Mouse (Mus musculus) mature B cell (primary cell): ENCODE measurements around the gene Rhobtb1.

Experiments
- in situ Hi-C: fragments of 300-500 bp; cut with MboI; formaldehyde crosslinking; loops from 2 replicates; pipeline ENCODE4 v1.14.3; 2019

Gene Rhobtb1

DNA sequence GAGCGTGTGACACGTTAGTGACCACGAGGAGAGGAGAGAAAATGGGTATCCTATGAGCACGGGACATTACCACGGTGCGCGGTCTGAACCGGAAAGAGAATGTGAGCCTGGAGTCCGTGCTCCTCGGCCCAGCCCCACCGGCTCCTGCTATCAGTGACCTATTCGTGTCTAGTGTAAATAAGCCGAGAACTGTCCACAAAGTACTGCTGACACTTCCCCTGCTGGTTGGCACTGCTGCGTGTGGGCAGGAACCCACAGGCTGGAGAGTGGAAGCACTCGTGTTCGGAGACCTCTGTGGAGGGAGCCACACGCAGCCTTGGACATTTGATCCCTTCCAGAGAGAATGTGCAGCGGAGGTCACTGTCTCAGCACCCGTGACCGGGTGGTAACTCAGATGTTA, at the start of gene Rhobtb1:
Rhobtb1 (plus strand) TSS at position 390 of the 400 bp plus-strand sequence.
- in situ Hi-C loops = no loop called here

- in situ Hi-C loops = no loop called here
These were observed 49.2 kb upstream of the Rhobtb1 start for GRCm38 (mm10) chr10:69101988-69102387.

DNA sequence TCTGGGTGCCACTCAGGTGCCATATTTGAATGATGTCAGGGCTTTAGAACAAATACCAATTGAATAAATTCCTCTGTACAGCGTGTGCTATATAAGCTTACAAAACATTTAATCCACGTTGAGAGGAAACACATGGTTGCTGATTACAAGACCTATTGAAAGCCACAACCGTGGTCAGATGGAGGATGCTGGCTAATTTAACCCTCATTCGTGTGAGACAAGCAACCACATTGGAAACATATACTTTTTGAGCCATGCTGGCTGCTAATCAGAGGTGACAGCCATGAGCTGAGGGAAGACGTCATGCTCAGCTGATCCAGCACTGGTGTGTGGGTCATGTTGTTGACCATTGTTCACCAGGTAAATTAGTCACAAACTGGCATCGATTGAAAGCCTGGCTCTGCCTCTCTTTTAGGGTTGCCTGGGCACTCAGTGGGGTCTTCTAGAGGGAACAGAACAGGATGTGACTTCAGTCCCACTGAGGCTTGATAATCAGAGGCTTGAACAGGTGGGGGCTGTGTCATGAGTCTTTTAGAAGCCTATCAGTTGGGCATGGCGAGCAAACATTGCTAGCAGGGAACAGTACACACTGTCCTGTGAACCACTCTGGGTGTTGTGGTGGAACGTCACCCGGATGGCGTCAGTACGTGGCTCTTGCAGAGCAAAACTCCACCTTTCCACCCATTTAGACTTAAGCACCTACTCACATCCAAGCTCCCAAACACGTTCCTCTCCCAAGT, 46.9 kb upstream of the Rhobtb1 start:
- in situ Hi-C loops = no loop called here

DNA sequence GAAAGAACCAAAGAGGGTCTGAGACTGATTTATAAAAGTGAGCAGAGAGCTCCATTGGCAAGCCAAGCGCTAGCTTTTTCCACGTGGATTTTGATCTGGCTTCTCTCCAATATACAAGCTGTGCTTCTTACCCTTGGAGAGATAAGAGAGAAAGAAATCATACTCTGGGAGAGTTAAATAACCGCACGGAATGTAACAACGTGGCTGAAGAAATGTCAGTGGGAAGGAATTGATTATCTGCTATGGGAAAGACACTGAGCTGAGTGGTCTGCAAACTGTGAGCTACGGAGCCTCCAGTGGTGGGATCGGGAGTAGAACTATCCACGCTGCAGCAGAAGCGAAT, 46.4 kb upstream of the Rhobtb1 start:
- in situ Hi-C loops = no loop called here

DNA sequence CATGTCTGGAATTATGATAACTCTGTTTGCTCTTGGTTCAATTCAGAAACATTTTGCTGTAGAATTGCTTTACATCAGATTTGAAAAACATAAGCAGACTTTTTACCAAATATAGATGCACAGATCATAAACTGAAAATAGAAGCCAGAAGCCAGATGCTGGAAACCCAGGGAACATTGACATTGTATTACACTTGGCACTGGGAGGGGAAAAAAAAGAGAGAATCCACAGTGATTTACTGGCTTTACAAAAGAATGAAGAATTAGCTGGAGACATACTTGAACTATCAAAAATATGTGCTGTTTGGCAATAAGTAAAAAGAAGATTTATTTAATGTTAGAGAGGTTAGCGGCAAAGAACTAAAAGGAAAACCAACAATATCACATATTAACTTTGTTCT, 44.4 kb upstream of the Rhobtb1 start:
- in situ Hi-C loops = no loop called here

GRCm38 (mm10) chr10:69107253-69107652, 44.0 kb upstream of the Rhobtb1 start:
- in situ Hi-C loops = no loop called here

DNA sequence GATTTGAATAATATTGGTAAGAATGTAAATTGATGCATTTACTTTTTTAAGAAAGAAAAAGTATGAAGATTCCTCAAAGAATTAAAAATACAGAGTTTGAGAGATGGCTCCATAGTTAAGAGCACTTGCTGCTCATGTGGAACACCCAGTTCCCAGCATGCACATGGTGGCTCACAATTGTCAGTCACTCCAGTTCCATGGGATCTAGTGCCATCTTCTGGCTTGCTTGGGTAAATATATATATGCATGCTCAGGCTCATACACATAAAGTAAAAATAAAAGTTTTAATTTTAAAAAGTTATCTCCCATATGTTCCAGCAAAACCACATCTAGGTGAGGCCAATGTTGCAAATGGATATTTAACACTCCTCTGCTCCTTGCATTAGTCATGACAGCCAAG, 36.9 kb upstream of the Rhobtb1 start:
- in situ Hi-C loops = no loop called here

DNA sequence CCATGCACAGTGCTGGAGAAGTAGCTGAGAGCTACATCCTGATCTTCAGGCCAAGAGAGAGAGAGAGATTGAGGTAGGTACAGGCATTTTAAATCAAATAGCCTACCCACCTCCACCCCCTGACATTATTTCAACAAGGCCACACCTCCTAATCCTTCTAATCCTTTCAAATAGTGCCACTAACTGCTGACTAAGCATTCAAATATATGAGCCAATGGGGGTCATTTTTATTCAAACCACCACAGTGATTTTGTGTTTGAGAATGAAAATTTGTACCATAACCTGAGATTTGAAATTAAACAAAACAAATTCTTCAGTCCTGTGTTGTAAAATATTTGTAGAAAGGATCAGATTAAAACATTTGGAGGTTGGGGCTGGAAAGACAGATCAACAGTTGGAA, 33.2 kb upstream of the Rhobtb1 start:
- in situ Hi-C loops = no loop called here

GRCm38 (mm10) chr10:69118893-69119292, 32.3 kb upstream of the Rhobtb1 start:
- in situ Hi-C loops = no loop called here

DNA sequence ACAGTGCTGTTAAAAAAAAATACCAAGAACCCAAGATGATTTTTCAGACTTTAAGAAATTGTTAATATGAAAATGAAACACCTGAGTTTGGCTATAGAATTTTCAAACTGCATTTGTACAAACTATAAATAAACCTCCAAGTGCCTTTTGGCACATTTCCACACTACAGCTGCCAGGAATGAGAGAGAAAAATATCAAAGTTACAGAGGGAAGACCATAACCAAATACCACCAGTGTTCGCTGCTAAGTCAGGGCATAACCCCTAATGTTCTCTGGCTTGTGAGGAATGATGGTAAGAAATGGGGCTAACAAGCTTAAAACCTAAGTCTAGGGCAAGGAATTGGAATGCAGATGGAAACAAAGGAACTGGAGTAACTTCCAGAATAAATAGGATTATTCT, 31.8 kb upstream of the Rhobtb1 start:
- in situ Hi-C loops = no loop called here

- in situ Hi-C loops = no loop called here
These were observed 24.7 kb upstream of the Rhobtb1 start for GRCm38 (mm10) chr10:69126546-69126945.

- in situ Hi-C loops = no loop called here
These were observed 22.7 kb upstream of the Rhobtb1 start for GRCm38 (mm10) chr10:69128531-69128930.

- in situ Hi-C loops = no loop called here
These were observed 20.6 kb upstream of the Rhobtb1 start for GRCm38 (mm10) chr10:69130613-69131012.

- in situ Hi-C loops = no loop called here
These were observed 16.9 kb upstream of the Rhobtb1 start for GRCm38 (mm10) chr10:69134356-69134755.

GRCm38 (mm10) chr10:69136241-69136828, 14.9 kb upstream of the Rhobtb1 start:
- in situ Hi-C loops = no loop called here

DNA sequence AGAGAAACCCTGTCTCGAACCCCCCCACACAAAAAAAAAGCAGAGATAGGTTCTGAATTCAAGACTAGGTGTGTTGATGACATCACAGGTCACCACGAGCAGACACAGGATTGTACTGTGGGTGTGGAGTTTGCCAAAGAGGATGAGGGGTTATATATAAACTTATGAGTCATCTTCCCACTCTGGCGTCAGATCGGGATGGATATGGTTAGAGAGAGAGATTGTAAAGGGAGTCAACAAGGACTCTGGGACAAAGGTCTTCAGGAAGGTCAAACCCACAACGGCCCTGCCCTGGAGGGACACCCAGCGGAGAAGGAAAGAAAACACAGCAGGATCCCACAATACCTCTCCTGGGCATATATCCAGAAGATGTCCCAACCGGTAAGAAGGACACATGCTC, 2.0 kb upstream of the Rhobtb1 start:
- in situ Hi-C loops = no loop called here

- in situ Hi-C loops = no loop called here
These were observed 1.7 kb downstream of the Rhobtb1 start for GRCm38 (mm10) chr10:69152971-69153370.

DNA sequence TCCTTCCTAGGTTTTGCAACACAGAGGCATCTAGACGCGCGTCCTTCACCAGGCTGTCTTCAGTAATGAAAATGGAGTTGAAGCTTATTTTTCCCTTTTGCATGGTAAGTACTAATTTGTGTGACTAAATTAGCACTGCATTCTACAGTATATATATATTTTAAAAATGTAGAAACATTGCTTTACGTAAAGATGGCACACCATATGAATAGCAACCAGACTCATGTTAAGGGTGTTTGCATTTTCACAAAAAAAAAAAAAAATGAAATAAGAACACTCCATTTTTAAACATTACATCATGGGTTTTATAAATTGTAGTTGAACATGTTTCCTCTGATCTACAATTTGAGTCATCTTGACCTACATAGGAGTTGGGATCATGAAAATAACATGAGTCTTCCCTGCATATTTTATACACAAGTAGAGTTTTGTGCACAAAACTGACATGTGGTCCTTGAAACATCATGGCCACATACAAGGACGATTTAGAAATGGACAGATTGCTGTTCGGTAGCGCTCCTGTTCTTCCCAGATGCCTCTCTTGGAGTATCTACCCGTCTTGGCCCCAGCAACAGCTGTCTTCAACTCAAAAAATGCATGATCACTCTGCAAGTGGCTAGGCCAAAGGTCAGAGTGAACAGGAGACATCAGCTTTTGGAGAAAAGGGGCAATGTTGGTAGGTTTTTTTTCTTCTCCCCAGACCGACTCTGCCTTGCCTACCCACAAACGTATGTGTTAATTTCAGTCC, 4.4 kb downstream of the Rhobtb1 start:
- in situ Hi-C loops = no loop called here

DNA sequence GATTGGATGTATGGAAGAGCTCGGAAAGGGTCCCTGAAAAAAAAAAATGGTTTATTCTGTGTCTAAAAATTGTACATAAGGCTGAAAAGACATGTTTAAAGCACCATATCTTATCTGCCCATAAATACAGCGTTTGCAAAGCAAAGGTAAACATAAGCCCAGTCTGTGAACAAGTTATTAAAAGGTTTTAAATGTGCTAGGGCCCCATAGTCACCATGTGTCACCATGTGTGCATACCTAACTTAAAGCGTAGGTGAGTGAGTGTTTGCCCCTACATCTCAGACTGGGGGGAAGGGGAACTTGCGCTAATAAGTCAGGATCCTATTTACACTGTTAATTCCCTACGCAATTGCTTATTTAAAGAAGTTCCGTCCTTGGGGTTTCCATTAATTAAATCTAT, 5.2 kb downstream of the Rhobtb1 start:
- in situ Hi-C loops = no loop called here

DNA sequence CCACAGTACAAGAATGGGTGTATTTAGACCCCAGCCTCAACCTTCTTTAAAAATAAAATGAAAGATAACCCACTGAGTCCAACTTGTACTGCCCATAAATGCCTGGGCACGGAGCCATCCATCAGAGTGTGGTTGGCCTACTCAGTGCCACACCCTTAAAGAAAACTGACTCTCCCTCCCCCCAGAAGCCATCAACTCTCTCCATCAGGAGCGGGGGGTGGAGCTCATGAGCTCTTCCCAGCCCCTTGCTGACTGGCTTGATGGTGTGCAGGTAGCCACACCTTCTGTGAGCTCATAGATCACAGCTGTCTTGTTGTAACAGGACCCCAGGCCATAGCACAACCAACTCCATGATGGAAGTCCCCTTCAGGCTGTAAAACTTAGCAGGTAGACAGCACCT, 6.2 kb downstream of the Rhobtb1 start:
- in situ Hi-C loops = no loop called here

- in situ Hi-C loops = no loop called here
These were observed 9.6 kb downstream of the Rhobtb1 start for GRCm38 (mm10) chr10:69160877-69161276.

DNA sequence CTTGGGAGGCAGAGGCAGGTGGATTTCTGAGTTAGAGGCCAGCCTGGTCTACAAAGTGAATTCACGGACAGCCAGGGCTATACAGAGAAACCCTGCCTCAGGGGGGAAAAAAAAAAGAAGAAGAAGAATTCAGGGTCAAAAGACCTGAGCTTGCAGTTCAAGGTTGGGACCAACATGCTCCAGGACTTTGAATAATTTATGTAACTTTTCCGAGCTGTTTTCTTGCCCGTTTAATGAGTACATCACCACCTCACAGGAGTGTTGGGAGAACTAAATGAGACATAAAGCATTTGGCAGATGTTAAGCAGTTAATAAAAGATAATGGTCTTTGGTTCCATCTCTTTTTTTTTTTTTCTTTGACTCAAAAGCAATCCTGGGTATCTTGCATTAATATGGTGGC, 10.3 kb downstream of the Rhobtb1 start:
- in situ Hi-C loops = no loop called here

- in situ Hi-C loops = no loop called here
These were observed 11.3 kb downstream of the Rhobtb1 start for GRCm38 (mm10) chr10:69162577-69162976.
